Mouse (Mus musculus): ENCODE data around the gene Jph2. TPM values are rescaled to one million over a fixed set of nuclear protein-coding genes. Genes with fewer than 3 reads are reported as not detected.

The Jph2 gene
- 32.5 and 43.7 TPM in 2 replicates for polyA plus RNA-seq (2016; fragmentation: Nextera tagmentation; extraction: Ambion mirVana)

DNA sequence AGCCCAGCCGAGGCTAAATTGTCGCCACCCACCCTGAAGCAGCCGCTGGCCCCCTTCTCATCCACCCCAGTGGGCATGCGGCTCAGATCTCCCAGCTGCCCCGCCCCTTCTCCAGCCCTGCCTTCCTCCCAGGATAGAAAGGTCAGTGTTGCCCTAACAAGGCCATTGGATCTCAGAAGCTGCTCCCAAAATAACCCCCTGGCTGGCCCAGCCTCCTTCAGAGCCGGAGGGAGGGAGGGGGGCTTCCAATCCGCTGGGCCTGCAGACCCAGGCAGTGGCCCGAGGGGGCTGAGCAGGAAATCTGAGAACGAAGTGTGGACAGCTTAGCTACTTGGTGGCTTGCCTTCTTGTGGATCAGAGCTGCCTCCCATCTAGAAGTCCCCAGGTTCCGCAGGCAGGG, at the start of gene Jph2:
Gene Jph2, minus strand, starts transcription at position 89 of the 400 bp plus-strand sequence.
- Histone ChIP-seq H3K4me1 (peaks cover 26% of the 10 kb centered on the region), H3K27me3 (ENCODE audit: insufficient read depth, poor library complexity, severe bottlenecking) (no peaks in the 10 kb centered on the region), H3K9me3 (no peaks in the 10 kb centered on the region), H3K27ac (peak within 1 kb of the TSS; percentile 91), H3K36me3 (no peaks in the 10 kb centered on the region), H3K4me3 (peak within 1 kb of the TSS; percentile 61)
- 4% methylated on average over 10 of the region's 10 CpGs for WGBS
- DNase-seq (ENCODE audit: low spot score), result peak; percentile 96

DNA sequence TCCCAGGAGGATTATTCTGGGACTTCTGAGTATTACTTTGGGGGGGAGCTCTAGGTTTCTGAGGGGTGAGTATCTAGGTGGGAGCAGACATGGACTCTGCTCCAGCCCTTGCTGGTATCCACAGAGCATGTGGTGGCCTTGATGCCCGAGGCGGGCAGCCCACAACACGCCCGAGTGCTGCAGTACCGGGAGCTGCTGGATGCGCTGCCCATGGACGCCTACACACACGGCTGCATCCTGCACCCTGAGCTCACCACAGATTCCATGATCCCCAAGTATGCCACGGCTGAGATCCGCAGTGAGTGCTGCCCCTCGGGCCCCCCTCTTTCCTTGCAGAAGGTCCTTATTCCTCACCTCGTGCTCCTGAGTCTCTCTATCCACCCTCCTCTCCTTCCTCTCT, 49.6 kb upstream of the Jph2 start:
- H3K27me3 ChIP-seq (ENCODE audit: insufficient read depth, poor library complexity, severe bottlenecking), result peaks cover 32% of the 10 kb centered on the region; the same call in 1 of the 2 replicates
- peaks cover 4% of the 10 kb centered on the region for H3K4me1 ChIP-seq
- H3K36me3 ChIP-seq, result no peaks in the 10 kb centered on the region
- DNase-seq (ENCODE audit: low spot score), result no peak
- no peak overlapping the region for H3K4me3 ChIP-seq
- H3K9me3 ChIP-seq, result no peaks in the 10 kb centered on the region
- H3K27ac ChIP-seq, result no peak overlapping the region
- 73% methylated on average over 12 of the region's 12 CpGs for WGBS

DNA sequence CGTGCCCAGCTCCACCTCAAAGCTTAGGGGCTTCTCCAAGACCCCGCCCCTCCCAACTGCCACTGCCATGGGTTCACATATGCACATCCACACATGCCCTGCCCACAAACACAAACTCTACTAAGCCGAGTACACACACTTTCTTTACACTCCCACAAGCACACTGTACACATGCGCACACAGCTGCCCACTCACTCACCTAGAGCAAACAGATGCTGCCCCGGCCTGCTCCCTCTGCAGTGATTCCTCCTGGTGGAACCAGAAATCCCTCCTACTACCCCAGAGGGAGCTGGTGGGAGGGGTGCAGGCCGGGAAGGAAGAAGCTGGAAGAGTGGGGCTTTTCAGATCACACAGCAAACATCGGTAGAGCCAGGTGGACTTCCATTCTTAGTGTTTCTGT, 46.2 kb upstream of the Jph2 start:
- Histone ChIP-seq H3K27ac (no peak overlapping the region), H3K27me3 (ENCODE audit: insufficient read depth, poor library complexity, severe bottlenecking) (peaks cover 26% of the 10 kb centered on the region), H3K4me1 (peaks cover 4% of the 10 kb centered on the region), H3K36me3 (no peaks in the 10 kb centered on the region), H3K4me3 (no peak overlapping the region), H3K9me3 (no peaks in the 10 kb centered on the region)
- WGBS, result 61% methylated on average over 7 of the region's 7 CpGs
- DNase-seq (ENCODE audit: low spot score), result no peak

- H3K36me3 ChIP-seq, result no peaks in the 10 kb centered on the region
- H3K4me1 ChIP-seq, result peaks cover 7% of the 10 kb centered on the region
- peaks cover 31% of the 10 kb centered on the region for H3K27me3 ChIP-seq (ENCODE audit: insufficient read depth, poor library complexity, severe bottlenecking)
- H3K9me3 ChIP-seq, result no peaks in the 10 kb centered on the region
- no peak overlapping the region for H3K4me3 ChIP-seq
- DNase-seq (ENCODE audit: low spot score), result no peak
- no peak overlapping the region for H3K27ac ChIP-seq
- WGBS, result 50% methylated on average over 6 of the region's 6 CpGs
These were observed 45.8 kb upstream of the Jph2 start for GRCm38 (mm10) chr2:163443543-163443942.

DNA sequence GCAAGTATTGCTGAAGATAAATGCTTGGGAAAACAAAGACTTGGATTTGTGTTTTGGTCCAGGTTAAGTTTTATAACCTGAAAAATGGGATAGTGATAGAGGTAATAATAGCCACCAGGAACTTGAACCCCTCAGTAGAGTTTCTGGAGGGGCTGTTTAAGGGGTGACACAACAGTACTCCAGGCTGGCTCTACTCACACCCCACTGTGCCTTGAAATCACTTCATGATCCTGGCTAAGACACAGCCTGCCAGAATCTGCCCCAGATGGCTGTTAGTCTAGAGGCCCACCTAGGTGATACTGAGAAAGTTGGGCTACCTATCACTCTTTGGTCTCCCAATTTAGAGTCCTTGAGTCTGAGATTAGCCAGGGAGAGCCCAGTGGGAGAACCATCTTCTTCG, 41.7 kb upstream of the Jph2 start:
- Histone ChIP-seq H3K4me3 (no peak overlapping the region), H3K27me3 (ENCODE audit: insufficient read depth, poor library complexity, severe bottlenecking) (peaks cover 46% of the 10 kb centered on the region), H3K27ac (no peak overlapping the region), H3K4me1 (peaks cover 9% of the 10 kb centered on the region), H3K36me3 (no peaks in the 10 kb centered on the region), H3K9me3 (no peaks in the 10 kb centered on the region)
- no peak for DNase-seq (ENCODE audit: low spot score)
- 38% methylated on average over 1 of the region's 1 CpGs for WGBS

- WGBS, result 3% methylated on average over 30 of the region's 30 CpGs
- Histone ChIP-seq H3K9me3 (no peaks in the 10 kb centered on the region), H3K36me3 (no peaks in the 10 kb centered on the region), H3K27me3 (ENCODE audit: insufficient read depth, poor library complexity, severe bottlenecking) (peaks cover 42% of the 10 kb centered on the region), H3K27ac (peak overlapping the region; percentile 25; the same call in 1 of the 2 replicates), H3K4me3 (peak overlapping the region; percentile 52), H3K4me1 (peaks cover 9% of the 10 kb centered on the region)
- peak; percentile 84 for DNase-seq (ENCODE audit: low spot score)
These were observed 41.0 kb upstream of the Jph2 start for GRCm38 (mm10) chr2:163438619-163439451.

DNA sequence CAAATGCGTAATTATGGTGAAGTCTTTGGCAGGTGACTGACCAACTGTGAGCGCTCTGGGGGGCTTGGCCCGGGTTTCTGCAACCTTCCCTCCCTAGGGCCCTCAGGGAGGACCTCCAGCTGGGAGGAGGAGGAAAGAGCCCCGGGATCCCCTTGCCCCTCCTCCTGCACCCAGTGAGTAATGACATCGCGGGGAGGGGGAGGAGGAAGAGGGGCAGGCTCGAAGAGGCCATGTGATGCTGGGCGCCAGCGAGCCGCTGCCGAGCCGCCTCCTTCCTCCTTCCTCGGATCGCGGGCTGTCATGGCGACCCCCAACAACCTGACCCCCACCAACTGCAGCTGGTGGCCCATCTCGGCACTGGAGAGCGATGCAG, 40.4 kb upstream of the Jph2 start, which contains the start of gene Gdap1l1:
Gene Gdap1l1, plus strand, starts transcription at position 231 of the 373 bp plus-strand sequence.
- H3K9me3 ChIP-seq, result no peaks in the 10 kb centered on the region
- no peaks in the 10 kb centered on the region for H3K36me3 ChIP-seq
- peaks cover 9% of the 10 kb centered on the region for H3K4me1 ChIP-seq
- H3K4me3 ChIP-seq, result peak within 1 kb of the TSS; percentile 52
- H3K27me3 ChIP-seq (ENCODE audit: insufficient read depth, poor library complexity, severe bottlenecking), result peaks cover 42% of the 10 kb centered on the region
- peak within 1 kb of the TSS; percentile 25; the same call in 1 of the 2 replicates for H3K27ac ChIP-seq
- DNase-seq (ENCODE audit: low spot score), result no peak
- 1% methylated on average over 17 of the region's 18 CpGs for WGBS

DNA sequence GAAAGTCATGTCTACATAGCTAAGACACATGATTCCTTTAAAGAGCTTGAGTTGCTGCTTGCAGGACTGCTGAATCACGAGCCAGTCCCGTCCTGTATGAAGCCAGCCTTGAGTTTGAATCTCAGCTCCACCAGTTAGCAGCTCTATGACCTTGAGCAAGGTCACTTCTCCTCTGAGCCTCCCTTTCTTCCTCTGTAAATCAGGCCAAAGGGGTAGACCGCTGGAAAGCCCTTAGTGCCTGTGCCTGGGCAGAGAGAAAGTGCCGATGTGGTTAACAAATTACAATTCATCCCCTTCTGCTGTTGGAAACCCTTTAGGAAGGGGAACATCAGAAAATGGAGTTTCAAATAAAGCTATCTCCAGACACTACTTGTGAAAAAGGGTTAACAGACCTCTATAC, 40.0 kb upstream of the Jph2 start:
- Histone ChIP-seq H3K9me3 (no peaks in the 10 kb centered on the region), H3K27ac (no peak overlapping the region), H3K4me1 (peaks cover 9% of the 10 kb centered on the region), H3K36me3 (no peaks in the 10 kb centered on the region), H3K4me3 (peak overlapping the region; percentile 52), H3K27me3 (ENCODE audit: insufficient read depth, poor library complexity, severe bottlenecking) (peaks cover 42% of the 10 kb centered on the region)
- 42% methylated on average over 4 of the region's 4 CpGs for WGBS
- no peak for DNase-seq (ENCODE audit: low spot score)

DNA sequence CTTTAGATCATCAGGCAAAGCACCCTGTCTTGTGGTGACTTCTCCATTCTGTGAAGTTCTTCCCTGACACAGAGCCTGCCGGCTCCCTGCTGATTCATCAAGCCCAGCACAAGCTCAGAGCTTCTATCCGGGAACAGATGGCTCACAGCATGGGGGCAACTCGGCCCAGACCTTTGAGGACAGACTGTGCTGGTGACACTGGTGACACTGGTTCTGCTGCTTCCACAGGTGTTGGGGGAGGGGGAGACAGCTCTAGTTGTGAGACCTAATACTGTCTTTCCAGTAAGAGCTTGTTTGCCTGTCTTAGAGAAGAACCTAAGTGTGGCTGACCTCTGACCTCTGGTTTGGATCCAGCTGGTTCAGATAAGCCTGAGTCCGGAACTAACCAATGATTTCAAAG, 36.2 kb upstream of the Jph2 start:
- no peak overlapping the region for H3K4me3 ChIP-seq
- WGBS, result 8% methylated on average over 4 of the region's 4 CpGs
- no peak for DNase-seq (ENCODE audit: low spot score)
- H3K27ac ChIP-seq, result no peak overlapping the region
- H3K4me1 ChIP-seq, result peaks cover 9% of the 10 kb centered on the region
- H3K36me3 ChIP-seq, result no peaks in the 10 kb centered on the region
- peaks cover 19% of the 10 kb centered on the region for H3K27me3 ChIP-seq (ENCODE audit: insufficient read depth, poor library complexity, severe bottlenecking)
- H3K9me3 ChIP-seq, result no peaks in the 10 kb centered on the region

- H3K27ac ChIP-seq, result no peak overlapping the region
- no peaks in the 10 kb centered on the region for H3K27me3 ChIP-seq (ENCODE audit: insufficient read depth, poor library complexity, severe bottlenecking)
- H3K9me3 ChIP-seq, result no peaks in the 10 kb centered on the region
- 83% methylated on average over 9 of the region's 9 CpGs for WGBS
- H3K4me1 ChIP-seq, result no peaks in the 10 kb centered on the region
- no peaks in the 10 kb centered on the region for H3K36me3 ChIP-seq
- no peak overlapping the region for H3K4me3 ChIP-seq
- DNase-seq (ENCODE audit: low spot score), result peak; percentile 58
These were observed 33.5 kb upstream of the Jph2 start for GRCm38 (mm10) chr2:163431289-163431688.

DNA sequence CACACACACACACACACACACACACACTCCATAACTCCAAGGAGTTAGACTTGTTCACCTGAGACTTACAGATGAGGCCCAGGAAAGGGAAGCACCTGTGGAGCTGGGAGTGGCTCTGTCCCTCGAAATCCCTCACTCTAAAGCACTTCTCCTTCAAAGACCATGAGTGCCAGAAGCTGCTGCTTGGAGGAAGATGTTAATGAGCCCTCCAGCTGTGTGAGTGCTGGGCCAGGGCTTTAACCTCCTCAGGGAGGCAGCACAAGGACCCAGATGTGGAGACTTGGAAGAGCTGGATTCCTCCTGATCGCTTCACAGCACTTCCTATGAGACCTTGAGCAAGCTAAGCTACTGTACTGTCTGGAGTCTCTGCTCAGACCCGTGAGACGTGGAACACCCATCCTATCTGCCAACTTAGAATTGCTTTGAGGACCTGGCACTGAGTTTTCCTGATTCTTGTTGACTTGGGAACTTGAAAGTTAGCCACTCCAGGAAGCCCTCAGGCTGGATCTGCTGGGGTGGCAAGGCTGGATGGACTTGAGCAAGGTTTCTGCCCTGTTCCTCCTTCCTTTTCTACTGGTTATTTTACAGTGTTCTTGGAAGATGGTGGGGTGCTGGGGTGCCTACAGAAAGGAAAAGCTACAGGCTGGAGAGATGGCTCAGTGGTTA, 30.7 kb upstream of the Jph2 start:
- H3K27ac ChIP-seq, result no peak overlapping the region
- no peak for DNase-seq (ENCODE audit: low spot score)
- no peaks in the 10 kb centered on the region for H3K27me3 ChIP-seq (ENCODE audit: insufficient read depth, poor library complexity, severe bottlenecking)
- 32% methylated on average over 4 of the region's 4 CpGs for WGBS
- no peaks in the 10 kb centered on the region for H3K4me1 ChIP-seq
- H3K9me3 ChIP-seq, result no peaks in the 10 kb centered on the region
- H3K4me3 ChIP-seq, result no peak overlapping the region
- H3K36me3 ChIP-seq, result no peaks in the 10 kb centered on the region

GRCm38 (mm10) chr2:163424597-163424996, 26.8 kb upstream of the Jph2 start, which contains the start of gene Oser1:
Oser1 (minus strand) TSS chr2:163424697.
- DNase-seq (ENCODE audit: low spot score), result no peak

More at GRCm38 (mm10) chr2:163424597-163424996, 26.8 kb upstream of the Jph2 start, which contains the start of gene Oser1:
- Histone ChIP-seq H3K4me3 (no peak within 1 kb of the TSS), H3K27ac (no peak within 1 kb of the TSS), H3K4me1 (peaks cover 6% of the 10 kb centered on the region), H3K36me3 (no peaks in the 10 kb centered on the region), H3K9me3 (no peaks in the 10 kb centered on the region), H3K27me3 (ENCODE audit: insufficient read depth, poor library complexity, severe bottlenecking) (no peaks in the 10 kb centered on the region)
- 79% methylated on average over 6 of the region's 6 CpGs for WGBS
